Mouse (Mus musculus): Measurements from ENCODE around the gene Ankrd55.

Ankrd55 gene

DNA sequence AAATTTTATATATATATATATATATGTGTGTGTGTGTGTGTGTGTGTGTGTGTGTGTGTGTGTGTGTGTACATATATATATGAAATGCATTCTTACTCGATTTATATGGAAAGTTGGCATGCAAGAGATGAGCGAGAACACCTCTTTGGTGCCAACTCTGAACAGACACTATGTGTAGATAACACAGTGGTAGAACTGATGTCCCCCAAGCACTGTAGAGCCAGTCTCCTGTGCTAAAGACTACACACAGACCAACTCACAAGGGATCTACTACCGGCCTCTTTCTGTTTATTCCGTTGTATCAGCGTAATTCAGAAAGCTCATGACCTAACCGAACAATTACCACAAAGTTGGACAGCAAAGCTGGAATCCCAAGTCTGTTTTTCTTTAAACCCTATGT, 6.2 kb downstream of the Ankrd55 start:
- no peak for DNase-seq

DNA sequence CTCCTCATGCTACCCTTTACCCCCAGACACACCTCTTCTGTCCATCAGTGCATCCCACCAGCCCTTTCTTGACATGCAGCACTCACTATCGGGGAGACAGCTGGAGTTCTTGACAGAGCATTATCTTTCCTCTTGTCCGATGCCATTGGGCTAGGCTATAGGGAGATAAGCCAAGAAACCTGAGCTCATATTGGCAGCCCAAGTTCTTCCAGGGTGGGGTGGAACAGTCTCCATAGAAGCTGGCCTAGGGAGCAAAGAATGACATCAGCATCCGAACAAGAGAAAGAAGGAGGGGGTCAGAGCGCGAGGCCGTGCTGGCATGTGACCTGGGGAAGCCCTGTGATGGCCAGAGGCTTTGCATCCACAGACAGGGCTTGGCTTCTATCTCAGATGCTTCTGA, 9.5 kb downstream of the Ankrd55 start:
- no peak for DNase-seq

DNA sequence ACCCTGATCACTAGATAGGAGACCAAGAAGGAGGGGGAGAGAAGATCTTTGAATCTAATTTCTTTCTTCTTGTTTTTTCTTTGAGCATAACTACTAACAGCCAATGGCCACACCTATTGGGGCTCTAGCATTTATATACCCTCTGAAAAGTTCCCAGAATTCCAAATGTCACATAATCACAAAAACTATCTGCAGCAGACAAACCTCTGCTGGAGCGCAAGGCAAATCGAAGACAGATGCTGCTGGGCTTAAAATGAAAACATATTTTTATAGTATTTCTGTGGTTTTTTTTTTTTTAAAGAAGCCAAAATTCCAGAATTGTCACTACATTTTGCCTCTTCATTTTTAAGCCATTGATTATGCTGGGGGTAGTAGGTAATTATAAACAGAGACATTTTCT, 15.2 kb downstream of the Ankrd55 start:
- DNase-seq = no peak

DNA sequence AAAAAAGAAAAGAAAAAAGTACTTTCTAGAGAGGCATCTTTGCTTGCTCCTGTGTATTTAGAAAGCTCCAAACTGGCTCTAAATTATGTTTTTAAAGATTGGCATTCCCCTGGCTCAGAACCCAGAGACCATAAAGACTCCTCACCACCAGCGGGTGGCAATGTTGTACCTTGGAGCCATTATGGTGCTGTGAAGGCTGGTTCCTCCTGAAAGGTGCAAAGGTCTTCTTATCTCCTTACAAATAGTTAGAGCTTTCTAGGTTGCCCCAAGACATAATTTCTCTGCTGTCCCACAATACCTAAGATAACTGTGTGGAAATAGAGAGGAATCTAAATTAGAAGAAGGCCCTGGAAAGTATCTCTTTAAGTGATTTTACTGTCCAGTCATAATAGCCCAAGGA, 20.4 kb downstream of the Ankrd55 start:
- peak; percentile 70 for DNase-seq

DNA sequence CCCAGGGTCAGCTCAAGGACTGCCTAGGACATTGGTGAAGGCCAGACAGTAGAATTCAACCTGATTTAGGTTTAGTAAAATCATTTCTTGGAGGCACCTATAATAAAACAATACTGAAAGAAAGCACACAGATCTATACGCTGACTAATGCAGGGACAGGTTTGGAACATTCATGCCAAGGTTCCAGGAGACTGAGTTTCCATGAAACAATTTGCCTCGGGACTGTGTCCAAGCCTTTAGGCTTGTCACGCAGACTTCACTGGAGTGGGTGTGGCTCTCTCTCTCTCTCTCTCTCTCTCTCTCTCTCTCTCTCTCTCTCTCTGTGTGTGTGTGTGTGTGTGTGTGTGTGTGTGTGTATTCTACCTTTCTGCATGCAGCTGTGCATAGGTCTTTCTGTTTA, 23.4 kb downstream of the Ankrd55 start:
- peak; percentile 18 for DNase-seq

DNA sequence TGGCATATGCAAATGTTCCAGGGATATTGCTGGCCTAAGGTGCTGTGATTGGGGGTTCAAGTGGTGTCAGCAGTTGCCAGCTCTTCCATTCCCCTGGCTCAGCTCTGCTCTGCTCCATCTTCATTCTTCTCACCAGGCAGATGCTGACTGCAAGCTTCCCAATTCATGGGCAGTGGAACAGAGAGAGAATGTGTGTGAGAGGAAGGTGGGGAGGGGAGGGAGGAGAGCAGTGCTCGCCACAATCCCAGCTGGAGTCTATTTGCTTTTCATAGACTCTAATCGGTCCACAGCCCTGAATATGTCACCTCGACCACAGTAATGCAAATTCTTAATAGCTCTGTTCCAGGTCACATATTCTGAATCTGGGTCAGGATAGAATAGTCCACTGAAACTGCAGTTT, 27.2 kb downstream of the Ankrd55 start:
- DNase-seq = no peak

DNA sequence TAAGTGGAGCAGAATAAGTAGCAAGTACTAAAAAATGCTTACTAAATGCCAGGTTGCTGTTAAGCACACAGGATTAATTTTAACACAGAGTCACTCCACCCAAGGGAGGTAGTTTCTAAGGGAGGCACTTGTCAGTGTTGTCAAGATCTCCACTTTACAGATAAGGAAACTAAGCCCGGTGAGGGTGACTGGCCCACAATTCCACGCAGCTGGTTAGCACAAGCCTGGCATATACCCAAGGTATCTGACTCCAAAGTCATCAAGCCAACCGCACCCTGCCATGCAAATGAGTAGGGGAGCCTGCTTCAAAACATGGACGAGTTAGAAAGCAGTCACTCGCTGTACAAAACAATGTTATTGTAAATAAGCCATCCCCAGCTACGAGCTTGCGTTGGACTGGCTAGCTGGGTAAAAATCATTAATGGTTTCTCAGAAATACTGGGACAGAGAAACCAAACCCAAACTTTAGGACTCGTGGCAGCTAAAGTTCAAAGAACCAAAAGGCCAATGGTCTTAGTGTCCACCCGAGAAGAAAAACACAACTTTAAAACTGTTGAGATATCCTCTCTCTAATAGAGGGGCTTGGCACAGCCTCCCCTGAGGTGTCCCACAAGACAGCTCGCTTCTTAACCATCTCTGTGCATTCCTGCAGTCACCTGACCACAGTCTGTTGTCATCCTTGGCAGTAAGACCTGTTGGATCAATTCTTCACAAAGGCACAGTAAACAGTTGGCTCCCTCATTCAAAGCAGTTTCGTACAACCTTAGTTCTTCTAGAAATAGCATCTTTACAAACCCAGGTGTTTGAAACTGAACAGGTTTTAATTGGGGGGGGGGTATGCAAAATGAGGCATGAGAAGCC, 28.6 kb downstream of the Ankrd55 start:
- DNase-seq = no peak

DNA sequence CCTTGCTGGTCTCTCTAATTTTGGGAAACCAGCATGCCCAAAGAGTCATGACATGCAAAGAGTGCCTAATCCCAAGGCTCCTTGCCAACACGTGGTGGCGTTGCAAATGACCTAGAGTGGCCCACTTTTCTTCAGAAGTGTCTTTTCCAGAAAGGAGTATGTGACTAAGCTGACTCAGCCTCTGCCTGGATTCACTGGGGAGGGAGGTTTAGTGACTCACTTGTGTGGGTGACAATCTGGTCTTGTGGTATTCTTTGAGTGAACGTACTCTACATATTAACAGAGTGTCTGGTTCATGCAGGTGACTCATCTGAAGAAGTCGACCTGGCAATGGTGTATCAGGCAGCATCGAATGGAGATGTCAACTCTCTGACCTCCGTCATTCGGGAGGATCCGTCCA, 29.9 kb downstream of the Ankrd55 start:
- no peak for DNase-seq

DNA sequence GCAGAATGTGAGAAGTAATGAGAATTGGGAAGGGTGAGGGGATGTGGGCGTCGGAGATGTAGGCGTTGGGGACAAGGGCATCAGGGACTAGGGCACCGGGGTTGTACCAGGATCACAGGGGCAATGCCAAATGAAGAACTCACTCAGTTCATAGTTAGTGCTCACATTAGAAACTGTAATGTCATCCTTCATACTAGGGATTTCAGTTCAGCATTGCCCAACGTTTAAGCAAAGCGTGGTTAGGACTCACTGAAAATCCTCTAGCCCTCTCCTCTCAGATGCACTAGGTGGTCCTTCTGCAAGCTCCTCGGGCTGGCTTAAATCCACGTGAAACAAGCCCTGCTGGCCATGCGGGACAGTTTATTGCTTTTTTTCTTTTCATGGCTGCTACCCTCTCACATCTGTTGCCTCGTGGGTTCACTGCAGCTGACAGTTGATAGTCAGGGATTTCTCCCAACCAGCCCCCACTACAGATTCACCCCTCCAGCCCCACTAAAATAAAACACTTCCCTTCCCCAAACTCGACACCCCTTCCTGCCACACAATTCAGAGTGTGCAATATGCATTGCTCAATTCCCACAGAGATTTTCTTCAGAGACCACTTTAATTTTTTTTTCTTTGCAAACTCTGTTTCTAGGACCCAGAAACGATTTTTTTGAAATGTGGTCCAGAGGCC, 35.5 kb downstream of the Ankrd55 start:
- no peak for DNase-seq

DNA sequence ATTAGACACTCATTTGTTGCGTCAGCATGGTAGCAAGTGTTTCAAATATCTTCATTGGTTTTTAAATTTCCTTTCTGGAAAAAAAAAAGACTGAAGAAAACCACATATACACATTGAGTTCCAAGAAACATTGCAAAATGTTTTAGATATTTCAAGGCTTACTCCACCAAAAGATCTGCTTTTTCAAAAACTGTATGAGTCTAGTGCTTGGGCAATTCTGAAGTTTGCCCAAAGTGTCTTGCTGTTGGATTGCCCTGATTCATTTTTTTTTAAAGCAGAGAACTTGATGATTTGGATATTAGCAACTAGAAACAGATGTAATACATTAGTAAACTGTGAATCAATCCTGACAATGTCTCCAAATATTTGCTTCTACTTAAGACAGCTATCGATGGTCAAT, 36.9 kb downstream of the Ankrd55 start:
- DNase-seq = no peak

DNA sequence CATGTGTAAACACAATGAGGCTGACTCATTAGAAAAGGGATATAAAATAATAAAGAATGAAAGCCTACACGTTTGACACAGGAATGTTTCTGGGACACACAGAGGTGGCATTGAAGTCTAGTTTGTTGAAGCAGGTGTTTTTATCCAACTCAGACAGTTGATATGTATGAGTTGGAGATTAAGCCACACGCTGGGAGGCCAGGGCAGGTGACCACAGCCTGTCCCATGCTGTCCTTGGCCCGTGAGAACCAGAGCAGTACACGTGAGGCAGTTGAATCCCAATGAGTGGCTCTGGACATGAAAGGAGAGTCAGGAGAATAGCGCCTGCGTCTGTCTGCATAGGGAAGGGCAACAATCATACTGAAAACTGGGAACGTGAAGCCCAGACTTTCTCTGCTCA, 38.2 kb downstream of the Ankrd55 start:
- DNase-seq = no peak

DNA sequence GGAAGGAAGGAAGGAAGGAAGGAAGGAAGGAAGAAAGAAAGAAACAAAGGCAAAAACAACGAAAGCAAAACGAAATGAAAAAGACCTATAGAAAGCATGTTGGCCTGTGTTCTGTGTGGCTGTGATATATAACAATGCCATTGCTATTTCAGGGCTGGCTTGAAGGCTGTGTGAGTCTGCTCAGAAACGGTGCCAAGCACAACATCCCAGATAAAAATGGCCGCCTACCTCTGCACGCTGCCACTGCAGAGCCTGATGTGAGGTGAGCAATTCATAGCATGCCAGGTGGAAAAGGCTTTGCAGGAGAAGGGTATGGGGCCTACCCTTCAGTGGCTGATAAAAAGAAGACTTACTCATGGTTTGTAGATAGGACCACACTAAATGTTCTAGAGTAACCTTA, 38.7 kb downstream of the Ankrd55 start:
- no peak for DNase-seq

DNA sequence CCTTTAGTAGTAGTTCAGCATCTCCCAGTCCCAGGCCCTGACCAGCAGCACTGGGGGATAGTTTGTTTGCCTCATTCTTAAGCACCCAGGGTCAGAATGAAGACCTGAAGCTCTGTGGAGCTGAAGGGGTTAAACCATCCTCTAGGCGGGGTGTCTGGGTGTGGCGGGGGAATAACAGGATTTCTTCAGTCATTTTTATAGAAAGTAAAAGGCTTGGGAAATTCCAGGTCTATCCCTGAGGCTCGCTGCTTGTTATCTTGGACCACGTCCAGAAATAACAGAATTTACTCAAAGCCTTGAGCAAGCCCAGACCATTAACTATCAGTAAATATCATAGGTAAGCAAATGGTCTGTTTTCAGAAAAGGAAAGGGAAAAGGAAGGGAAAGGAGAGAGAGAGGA, 39.3 kb downstream of the Ankrd55 start:
- no peak for DNase-seq

DNA sequence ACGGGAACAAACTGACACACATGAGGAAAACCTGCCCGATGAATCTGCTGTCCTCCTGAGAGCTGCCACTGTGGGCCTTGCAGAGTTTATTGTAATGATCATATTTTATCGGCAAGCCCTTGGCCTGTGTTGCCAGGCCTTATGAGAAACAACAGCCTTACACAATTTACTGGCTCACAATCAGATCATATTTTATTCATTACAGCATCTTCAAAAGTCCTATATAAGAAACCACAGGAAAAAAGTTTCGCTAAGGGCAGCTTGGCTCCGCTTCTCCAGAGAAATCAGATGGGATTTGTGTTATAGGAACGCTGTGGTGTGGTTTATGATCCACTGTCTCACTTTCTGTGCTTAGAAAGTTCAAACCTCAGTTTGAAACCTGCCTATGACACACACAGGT, 42.0 kb downstream of the Ankrd55 start:
- DNase-seq = no peak

DNA sequence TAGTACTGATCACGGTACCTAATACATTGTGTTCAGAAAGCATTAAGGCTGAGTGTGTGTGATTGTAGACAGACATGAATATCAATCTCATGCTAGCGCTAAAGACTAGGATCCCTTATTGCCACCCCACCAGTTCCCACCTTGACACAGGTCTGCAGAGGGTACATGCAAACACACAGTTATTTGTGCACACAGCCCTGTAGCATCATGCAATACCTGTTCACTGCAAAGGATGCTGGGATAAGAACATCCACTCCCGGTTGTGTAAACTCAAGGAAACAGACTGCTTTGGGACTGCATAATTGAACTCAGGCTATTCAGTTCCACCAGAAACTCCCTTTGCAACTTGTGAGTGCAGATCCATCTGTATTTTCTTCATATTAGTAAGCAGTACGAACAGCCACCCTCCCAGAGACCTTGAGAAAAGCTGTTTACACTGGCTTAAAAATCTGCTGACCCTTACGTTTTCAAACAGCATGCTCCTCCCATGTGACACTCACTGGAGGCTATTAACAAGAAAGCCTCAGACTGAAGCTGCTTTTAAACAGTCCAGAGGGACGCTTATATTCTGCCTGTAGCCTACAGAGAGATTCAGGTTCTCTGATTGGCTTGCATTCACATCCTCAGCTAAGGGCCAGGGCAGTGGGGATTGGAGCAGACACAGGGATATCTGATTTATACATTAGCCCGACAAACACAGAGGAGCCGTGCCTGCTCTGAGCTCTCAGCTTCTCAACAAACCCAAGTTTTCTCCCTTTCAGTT, 42.8 kb downstream of the Ankrd55 start:
- DNase-seq = peak; percentile 35

DNA sequence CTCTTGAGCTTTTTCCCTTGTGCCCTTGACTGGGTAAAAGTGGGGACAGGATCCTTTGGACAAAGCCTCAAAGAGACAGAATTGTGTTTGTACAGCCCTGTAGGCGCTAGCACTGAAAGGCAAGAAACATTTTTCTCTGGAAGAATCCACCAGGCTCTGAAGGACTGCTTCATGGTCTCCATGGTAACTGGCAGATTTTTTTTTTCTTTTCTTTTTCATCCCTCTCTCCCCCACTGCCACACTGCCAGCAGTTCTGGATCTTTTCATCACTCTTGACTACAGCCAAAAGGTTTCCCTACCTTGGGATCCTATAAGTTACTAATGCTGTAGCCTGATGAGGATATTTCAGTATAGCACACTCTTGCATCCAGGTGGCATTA, 43.4 kb downstream of the Ankrd55 start:
- DNase-seq = no peak

DNA sequence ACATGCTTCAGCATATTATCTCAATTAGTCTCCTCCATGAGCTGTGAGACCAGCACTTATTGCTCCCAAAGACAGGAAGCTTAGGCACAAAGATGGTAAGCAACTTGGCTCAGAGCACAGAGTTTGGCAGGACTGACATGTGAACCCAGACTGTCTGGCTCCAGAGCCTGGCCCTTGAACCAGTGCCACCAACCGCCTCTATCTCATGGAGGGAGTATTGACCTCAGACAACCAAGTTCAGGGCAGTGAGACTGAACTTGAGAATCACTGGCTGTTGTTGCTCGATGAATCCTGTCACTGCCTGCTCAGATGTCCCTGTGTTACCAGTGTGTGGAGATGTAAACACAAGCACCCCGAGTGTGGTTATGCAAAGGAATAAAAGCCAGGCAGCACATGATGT, 47.3 kb downstream of the Ankrd55 start:
- peak; percentile 55 for DNase-seq

DNA sequence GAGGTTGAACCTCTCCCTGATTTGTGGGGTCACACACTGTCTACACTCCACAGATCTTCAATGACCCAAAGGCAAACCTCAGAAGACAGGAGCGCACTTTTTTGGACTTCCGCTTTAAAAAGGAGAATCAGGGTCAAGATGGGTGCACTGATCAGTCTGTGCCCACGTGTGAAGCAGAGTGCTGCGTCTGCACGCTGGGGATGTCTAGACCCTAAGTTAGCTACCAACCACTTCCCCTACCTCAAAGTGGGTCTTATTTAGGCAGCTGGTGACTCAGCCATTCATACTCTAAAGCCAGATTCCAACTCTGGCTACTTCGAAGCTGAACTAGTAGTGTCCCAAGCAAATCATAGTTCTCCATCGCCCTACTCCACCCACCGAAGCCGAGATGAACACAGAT, 48.9 kb downstream of the Ankrd55 start:
- no peak for DNase-seq

DNA sequence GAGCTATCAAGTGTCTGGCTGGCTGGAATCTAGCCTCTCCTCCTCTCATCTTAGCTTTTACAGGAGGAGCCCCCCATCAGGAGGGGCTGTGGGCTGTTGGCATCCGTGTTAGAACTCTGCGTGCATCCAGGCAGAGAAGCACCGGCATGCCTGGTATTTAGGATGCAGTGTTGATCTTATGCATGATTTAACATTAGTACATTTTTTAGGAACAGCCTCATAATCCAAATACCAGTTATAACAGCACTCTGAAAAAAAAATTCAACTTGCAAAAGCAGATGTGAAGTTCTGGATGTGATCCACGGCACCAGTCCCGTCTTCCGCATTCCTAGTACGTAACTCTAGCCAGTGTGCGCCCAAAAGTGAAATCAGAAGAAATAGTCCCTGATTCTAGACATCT, 52.0 kb downstream of the Ankrd55 start:
- DNase-seq = no peak

DNA sequence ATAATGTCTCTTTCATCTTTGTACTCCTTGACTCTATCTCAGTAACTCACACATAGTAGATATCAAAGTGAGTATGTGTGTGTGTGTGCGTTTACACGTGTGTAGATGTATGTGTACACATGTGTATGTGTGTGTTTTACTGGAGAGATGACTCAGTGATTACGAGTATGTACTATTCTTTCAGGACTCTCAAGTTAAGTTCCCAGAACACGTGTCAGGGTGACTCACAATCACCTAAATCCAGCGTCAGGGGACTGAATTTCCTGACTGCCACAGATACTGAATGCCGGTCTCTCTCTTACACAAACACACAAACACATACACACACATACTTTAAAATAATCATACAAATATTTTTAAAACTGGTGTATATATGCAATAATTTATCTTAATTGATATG, 52.5 kb downstream of the Ankrd55 start:
- no peak for DNase-seq

DNA sequence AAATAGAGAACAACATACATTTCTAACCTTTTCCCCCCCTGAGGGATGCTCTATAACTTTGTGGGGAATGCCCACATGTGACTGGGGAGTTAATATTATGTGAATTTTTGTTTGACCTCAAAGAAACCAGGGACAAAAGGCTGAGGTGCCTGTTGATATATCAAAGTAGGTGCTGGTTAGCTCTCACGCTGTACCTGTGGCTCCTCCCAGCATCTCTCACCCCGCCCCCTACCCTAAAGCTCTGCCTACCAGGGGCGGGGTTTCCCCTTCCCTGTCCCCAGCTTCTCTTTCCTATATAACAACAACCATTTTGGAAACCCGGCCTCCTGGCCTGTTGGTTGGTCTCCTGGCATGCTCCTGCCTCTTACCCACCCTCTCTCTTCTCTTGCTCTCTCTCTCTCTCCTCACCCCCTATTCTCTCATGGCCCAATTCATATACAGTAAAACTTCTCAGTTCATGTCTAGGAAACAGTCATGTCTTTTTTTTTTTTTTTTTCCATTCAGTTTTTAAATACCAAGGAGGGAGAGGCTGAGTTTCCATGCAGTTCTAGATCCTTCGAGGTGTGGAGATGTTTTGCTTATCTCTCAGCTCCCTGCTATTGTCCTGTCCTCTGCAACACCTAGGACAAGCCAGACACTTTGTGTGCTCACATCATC, 54.8 kb downstream of the Ankrd55 start:
- DNase-seq = no peak

DNA sequence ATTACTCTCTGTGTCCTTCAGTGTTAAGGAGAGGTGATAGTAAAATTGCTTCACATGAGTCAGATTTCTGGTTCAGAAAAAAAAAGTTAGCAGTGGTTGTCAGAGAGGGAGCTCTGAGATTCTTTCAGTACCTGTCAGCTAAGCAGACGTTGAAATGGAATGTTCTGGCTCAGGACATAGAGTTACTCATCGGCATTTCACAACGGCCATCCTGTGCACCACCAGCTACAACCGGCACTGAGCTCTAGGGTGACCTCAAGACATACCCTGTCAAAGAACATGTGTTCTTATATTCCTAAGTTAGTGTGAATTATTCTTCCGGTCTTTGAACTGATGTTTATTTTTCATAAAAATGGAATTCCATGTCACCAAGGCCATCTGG, 55.4 kb downstream of the Ankrd55 start:
- DNase-seq = no peak

DNA sequence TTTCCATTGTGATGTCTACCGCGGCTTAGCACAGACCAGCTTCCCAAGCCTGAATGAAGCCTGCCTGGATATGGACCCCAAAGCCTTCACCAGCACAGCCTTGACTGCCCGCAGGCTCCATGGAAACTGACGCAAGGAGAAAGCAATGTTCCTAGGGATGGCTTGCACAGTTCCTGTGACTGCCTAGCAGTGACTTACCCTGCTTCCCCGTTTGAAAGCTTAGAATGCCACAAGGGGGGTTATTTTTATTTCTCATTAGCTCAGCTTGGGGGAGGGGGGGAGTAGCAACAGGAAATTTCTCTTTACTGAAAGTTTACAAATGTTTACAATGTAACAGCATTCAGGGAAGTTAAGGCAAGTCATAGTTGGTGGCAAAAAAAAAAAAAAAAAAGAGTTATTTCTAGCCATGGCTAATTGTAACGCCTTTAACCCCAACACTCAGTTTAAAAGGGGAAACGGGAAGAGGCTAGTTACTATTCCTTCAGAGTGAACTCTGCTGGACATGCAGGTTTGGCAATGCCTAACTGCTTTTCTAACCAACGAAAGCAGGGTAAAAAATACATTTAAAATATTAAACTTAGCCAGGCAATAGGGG, 56.1 kb downstream of the Ankrd55 start:
- DNase-seq = no peak
